Mouse (Mus musculus): ENCODE measurements around the gene Cdh13.

DNA sequence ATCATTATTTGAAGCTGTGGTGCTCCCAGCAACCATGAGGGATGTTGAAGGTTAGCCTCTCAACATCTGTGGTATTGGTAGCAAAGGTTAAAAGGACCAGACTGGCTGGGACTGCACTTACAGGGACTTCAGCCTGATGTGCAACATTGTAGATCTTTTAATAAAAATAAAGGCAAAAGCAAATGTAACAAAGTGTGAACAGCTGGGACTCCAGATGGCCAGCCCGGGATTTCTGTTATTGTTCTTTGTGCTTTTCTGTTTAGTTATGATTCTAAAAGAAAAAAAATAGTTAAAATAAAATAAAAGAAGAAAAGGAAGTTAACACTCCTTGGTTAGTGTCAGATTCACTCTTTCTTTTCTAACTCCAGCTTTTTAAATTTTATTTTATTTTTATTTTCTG is 717.1 kb downstream of the Cdh13 start:
- TF ChIP-seq GATA1 (IDR thresholded peaks at IDR 0.05; ENCODE audit: low read length) = no peak
- no peak for TF ChIP-seq TAL1 (IDR thresholded peaks at IDR 0.05; ENCODE audit: low read length)

Measured in erythroblast, embryonic 14.5 days (primary cell).